Mouse (Mus musculus): ENCODE data around the gene Cxcl14. TPM values are rescaled to one million over a fixed set of nuclear protein-coding genes. Genes with fewer than 3 reads are reported as not detected.

Gene Cxcl14
- polyA plus RNA-seq, 1 experiment from 2014 or later, result 459 TPM

DNA sequence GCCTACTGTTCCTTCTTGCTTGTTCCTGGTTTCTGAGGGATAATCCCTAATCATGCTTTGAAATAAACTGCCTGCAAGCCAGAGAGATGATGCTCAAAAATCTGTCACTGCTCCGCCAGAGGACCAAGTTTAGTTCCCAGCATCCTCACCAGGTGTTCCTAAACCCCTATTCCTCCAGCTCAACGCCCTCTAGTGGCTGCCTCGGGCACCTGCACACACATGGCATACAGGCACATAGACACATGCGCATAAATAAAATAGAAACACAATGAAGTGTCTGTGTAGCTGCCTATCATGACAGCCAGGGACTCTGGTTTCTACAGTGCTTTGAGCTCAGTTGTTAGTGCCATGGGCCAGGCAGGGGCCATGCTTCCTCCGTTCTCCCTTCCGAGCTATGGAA, 6.4 kb downstream of the Cxcl14 start:
- no peaks in the 10 kb centered on the region for H3K9me3 ChIP-seq (replicated peaks)
- no peak for ATAC-seq (ENCODE audit: insufficient number of reproducible peaks, low FRiP score, low TSS enrichment, low read depth)
- no peak overlapping the region for H3K27ac ChIP-seq (replicated peaks)
- WGBS, result 73% methylated on average over 6 of the region's 6 CpGs
- H3K4me2 ChIP-seq (replicated peaks), result no peak overlapping the region
- H3K4me3 ChIP-seq (replicated peaks), result no peak overlapping the region
- peaks cover 29% of the 10 kb centered on the region for H3K4me1 ChIP-seq
- H3K27me3 ChIP-seq, result peaks cover 31% of the 10 kb centered on the region
- 0 out of 2 replicates have a peak, but pooled peaks cover 6% of the 10 kb centered on the region for H3K36me3 ChIP-seq
- H3K9ac ChIP-seq, result no peak overlapping the region

DNA sequence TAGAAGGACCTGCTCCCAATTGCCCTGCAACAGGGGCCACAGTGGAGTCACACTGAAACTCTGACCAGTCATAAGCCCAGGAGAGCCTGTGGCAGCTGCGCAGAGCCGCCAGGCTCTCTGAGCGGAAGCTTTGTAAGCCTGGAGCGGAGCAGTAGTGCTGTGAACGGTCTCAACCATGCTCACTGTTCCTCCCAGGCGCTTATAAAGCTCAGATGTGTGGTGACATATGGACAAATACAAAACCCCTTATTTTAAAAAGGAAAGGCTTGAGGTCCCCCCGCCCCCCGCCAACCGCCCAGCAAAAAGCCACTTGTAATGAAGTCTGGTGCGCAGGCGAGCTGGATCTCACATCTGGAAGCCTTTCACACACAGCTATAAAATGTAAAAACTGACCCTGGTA, 7.1 kb downstream of the Cxcl14 start:
- no peak overlapping the region for H3K4me3 ChIP-seq (replicated peaks)
- H3K4me2 ChIP-seq (replicated peaks), result no peak overlapping the region
- H3K9me3 ChIP-seq (replicated peaks), result no peaks in the 10 kb centered on the region
- peaks cover 21% of the 10 kb centered on the region for H3K4me1 ChIP-seq
- peaks cover 24% of the 10 kb centered on the region for H3K27me3 ChIP-seq
- no peak for ATAC-seq (ENCODE audit: insufficient number of reproducible peaks, low FRiP score, low TSS enrichment, low read depth)
- H3K36me3 ChIP-seq, result 0 out of 2 replicates have a peak, but pooled peaks cover 6% of the 10 kb centered on the region
- WGBS, result 38% methylated on average over 11 of the region's 11 CpGs
- H3K9ac ChIP-seq, result no peak overlapping the region
- 0 out of 2 replicates have a peak overlapping the region, but pooled peaks have one; percentile 17 for H3K27ac ChIP-seq (replicated peaks)

DNA sequence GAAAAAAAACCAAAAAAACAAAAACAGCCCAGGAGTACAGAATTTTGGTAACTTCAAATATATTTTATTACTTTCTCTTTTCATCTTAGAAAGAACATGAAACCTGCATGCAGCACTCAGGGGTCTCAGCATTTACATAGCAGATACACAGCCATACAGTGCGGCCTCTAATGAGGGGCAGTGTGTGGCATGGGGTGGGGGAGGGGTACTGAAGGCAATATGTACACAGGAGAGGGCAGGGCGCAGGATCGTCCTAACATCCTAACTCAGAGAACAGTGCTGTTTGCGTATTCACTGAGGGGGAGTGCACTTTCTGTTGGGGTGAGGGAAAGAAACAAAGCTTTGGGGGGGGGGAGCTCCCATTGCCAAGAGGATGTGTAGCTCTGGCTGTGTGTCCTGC, 7.8 kb downstream of the Cxcl14 start:
- 0 out of 2 replicates have a peak overlapping the region, but pooled peaks have one; percentile 17 for H3K27ac ChIP-seq (replicated peaks)
- 40% methylated on average over 4 of the region's 4 CpGs for WGBS
- no peak; the same call in 1 of the 2 replicates for ATAC-seq (ENCODE audit: insufficient number of reproducible peaks, low FRiP score, low TSS enrichment, low read depth)
- H3K4me3 ChIP-seq (replicated peaks), result no peak overlapping the region
- H3K9ac ChIP-seq, result no peak overlapping the region
- H3K36me3 ChIP-seq, result 0 out of 2 replicates have a peak, but pooled peaks cover 6% of the 10 kb centered on the region
- peaks cover 17% of the 10 kb centered on the region for H3K27me3 ChIP-seq
- peaks cover 15% of the 10 kb centered on the region for H3K4me1 ChIP-seq
- H3K9me3 ChIP-seq (replicated peaks), result no peaks in the 10 kb centered on the region
- H3K4me2 ChIP-seq (replicated peaks), result no peak overlapping the region

DNA sequence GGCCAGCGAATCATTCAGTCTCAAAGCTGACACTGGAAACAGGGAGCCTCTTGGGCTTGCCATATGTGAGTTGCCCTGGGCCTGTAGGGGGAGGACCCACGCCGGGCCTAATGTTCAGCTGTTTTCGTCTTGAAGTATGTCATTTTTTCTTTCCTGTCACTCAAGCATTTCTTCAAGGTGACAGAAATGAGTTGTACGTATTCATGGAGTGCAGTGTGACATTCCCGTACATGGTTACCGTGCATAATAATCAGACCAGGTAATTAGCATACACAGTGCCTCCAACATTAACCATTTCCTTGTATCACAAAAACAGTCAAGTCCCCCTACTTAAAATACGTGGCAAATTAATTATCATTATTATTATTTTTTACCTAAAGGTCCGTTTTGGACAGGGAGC, 9.3 kb downstream of the Cxcl14 start:
- ATAC-seq (ENCODE audit: insufficient number of reproducible peaks, low FRiP score, low TSS enrichment, low read depth), result no peak
- peaks cover 10% of the 10 kb centered on the region for H3K4me1 ChIP-seq
- 64% methylated on average over 9 of the region's 9 CpGs for WGBS

DNA sequence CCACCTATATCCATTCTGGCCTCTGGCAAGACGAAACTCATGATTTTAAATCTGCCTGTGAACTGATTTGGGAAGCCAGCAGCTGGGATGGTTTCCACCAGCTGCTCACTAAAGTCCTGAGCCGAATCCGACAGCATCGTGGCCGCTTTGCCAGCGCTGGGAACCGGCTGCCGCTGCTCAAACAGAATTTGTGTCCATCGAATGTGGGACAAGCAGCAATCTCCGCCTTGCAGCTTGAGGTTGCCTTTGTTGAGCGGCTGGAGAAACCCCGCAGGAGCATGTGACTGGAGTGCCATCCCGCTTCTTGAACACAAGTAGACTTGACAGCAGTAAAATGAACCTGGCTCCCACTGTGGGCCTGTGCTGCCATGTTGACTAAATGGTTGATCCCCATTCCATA, 13.0 kb downstream of the Cxcl14 start:
- ATAC-seq (ENCODE audit: insufficient number of reproducible peaks, low FRiP score, low TSS enrichment, low read depth), result no peak
- Histone ChIP-seq H3K4me2 (replicated peaks) (no peak overlapping the region), H3K27me3 (no peaks in the 10 kb centered on the region), H3K36me3 (no peaks in the 10 kb centered on the region), H3K4me3 (replicated peaks) (no peak overlapping the region), H3K9me3 (replicated peaks) (no peaks in the 10 kb centered on the region), H3K9ac (no peak overlapping the region), H3K27ac (replicated peaks) (no peak overlapping the region), H3K4me1 (0 out of 2 replicates have a peak, but pooled peaks cover 3% of the 10 kb centered on the region)
- WGBS, result 88% methylated on average over 13 of the region's 13 CpGs

More for the DNA sequence above, 9.3 kb downstream of the Cxcl14 start:
- H3K9me3 ChIP-seq (replicated peaks), result no peaks in the 10 kb centered on the region
- H3K36me3 ChIP-seq, result 0 out of 2 replicates have a peak, but pooled peaks cover 6% of the 10 kb centered on the region
- peaks cover 4% of the 10 kb centered on the region; the same call in 1 of the 2 replicates for H3K27me3 ChIP-seq
- H3K9ac ChIP-seq, result no peak overlapping the region
- no peak overlapping the region for H3K27ac ChIP-seq (replicated peaks)
- H3K4me2 ChIP-seq (replicated peaks), result no peak overlapping the region
- H3K4me3 ChIP-seq (replicated peaks), result no peak overlapping the region

DNA sequence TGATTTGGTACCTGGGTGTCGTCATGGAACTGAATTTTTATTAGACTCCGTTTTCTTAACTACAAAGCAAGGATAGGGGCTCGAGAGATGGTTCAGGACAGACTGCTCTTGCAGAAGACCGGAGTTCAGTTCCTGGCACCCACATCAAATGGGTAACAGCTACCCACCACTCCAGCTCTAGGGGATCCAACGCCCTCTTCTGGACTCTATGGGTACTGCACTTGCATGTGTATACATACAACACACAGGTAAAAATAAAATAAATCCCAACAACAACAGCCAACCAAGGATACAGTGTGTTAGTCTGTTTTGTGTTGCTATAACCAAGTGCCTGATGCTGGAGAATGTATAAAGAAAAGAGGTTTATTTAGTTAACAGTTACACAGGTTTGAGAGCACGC, 16.0 kb downstream of the Cxcl14 start:
- 77% methylated on average over 6 of the region's 6 CpGs for WGBS
- no peaks in the 10 kb centered on the region for H3K27me3 ChIP-seq

DNA sequence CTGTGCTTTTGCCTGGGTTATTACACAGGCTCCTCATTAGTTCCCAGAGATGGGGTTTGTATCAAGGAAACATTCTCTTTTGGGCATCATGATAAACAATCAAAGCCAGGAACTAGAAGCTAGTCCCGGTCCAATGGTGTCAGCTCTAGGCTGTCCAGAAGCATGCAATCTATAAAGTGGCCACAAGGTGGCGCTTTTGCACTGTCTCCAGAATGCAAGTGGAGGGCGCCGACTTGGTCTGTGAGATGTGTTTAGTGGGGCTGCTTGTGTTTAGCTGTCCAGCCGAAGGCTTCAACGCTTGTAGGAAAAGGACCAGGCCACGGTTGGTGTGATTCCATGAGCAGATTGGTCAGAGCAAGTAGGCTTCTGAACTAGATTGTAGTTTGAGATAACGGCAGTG, 16.9 kb downstream of the Cxcl14 start:
- Histone ChIP-seq H3K9ac (no peak overlapping the region), H3K27me3 (no peaks in the 10 kb centered on the region), H3K27ac (replicated peaks) (no peak overlapping the region), H3K4me3 (replicated peaks) (no peak overlapping the region), H3K9me3 (replicated peaks) (no peaks in the 10 kb centered on the region), H3K4me1 (no peaks in the 10 kb centered on the region), H3K4me2 (replicated peaks) (no peak overlapping the region), H3K36me3 (no peaks in the 10 kb centered on the region)
- peak; percentile 66; the same call in 1 of the 2 replicates for ATAC-seq (ENCODE audit: insufficient number of reproducible peaks, low FRiP score, low TSS enrichment, low read depth)
- WGBS, result 14% methylated on average over 8 of the region's 8 CpGs

More for the DNA sequence above, 16.0 kb downstream of the Cxcl14 start:
- Histone ChIP-seq H3K27ac (replicated peaks) (no peak overlapping the region), H3K9ac (no peak overlapping the region), H3K4me1 (no peaks in the 10 kb centered on the region), H3K4me3 (replicated peaks) (no peak overlapping the region), H3K4me2 (replicated peaks) (no peak overlapping the region), H3K9me3 (replicated peaks) (no peaks in the 10 kb centered on the region), H3K36me3 (no peaks in the 10 kb centered on the region)
- no peak for ATAC-seq (ENCODE audit: insufficient number of reproducible peaks, low FRiP score, low TSS enrichment, low read depth)

DNA sequence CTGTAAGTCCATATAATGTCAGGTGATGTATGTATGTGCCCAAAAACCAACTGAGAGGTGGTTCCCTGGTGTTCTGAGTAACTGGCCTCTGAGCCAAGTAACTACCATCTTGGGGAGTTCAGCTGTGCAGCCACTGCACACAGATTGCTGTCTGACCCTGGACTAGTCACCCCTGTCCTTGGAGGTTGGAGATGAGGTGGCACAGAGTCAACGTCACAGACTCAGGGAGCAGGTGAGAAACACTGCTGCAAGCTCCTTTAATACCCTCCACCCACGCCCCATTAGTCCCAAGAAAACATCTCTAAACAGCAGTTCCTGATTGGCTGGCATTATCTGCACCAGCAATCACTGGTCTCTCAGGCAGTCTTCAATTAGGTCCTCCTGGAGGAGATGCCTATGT, 21.2 kb downstream of the Cxcl14 start:
- H3K9me3 ChIP-seq (replicated peaks), result 0 out of 2 replicates have a peak, but pooled peaks cover 5% of the 10 kb centered on the region
- H3K4me3 ChIP-seq (replicated peaks), result no peak overlapping the region
- no peak overlapping the region for H3K9ac ChIP-seq
- no peak for ATAC-seq (ENCODE audit: insufficient number of reproducible peaks, low FRiP score, low TSS enrichment, low read depth)
- 54% methylated on average over 2 of the region's 2 CpGs for WGBS
- no peak overlapping the region for H3K4me2 ChIP-seq (replicated peaks)
- H3K27ac ChIP-seq (replicated peaks), result no peak overlapping the region
- H3K36me3 ChIP-seq, result no peaks in the 10 kb centered on the region
- H3K4me1 ChIP-seq, result no peaks in the 10 kb centered on the region
- H3K27me3 ChIP-seq, result no peaks in the 10 kb centered on the region

DNA sequence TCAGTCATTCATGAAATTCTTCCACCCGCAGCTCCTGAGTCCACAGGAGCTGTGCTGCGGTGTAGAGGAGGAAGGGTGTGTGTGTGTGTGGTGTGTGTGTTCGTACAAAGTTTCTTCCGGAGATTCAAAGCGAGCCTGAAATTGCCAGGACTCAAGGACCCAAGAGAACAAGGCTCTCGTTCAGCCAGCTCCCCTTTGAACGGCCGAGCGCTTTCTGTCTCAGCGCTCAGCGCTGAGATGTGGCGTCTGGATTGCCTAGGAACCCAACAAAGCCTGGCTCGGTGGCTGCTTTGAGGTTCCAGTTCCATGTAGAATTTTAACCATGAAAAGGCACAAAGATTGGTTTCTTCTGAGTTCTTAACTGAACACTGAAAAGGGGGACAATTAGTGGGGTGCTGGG, 26.2 kb downstream of the Cxcl14 start:
- 48% methylated on average over 13 of the region's 13 CpGs for WGBS
- Histone ChIP-seq H3K4me1 (no peaks in the 10 kb centered on the region), H3K36me3 (no peaks in the 10 kb centered on the region), H3K9me3 (replicated peaks) (0 out of 2 replicates have a peak, but pooled peaks cover 5% of the 10 kb centered on the region), H3K4me2 (replicated peaks) (no peak overlapping the region), H3K4me3 (replicated peaks) (no peak overlapping the region), H3K27me3 (peaks cover 8% of the 10 kb centered on the region), H3K27ac (replicated peaks) (no peak overlapping the region), H3K9ac (no peak overlapping the region)
- ATAC-seq (ENCODE audit: insufficient number of reproducible peaks, low FRiP score, low TSS enrichment, low read depth), result no peak

DNA sequence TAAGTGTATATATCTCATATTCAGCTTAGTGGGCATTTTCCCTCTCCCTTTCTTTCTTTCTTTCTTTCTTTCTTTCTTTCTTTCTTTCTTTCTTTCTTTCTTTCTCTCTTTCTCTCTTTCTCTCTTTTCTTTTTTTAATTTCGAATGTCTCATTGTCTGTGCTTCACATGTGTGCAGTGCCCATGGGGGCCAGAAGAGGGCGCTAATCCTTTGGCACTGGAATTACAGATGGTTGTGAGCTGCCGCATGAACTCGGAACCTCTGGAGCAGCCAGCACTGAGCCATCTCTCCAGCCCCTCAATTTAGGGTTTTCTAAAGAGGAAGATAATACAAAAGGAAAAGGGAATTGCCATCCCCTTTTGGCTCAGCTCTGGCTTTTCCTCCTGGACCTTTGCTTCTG, 29.0 kb downstream of the Cxcl14 start:
- H3K27me3 ChIP-seq, result peaks cover 17% of the 10 kb centered on the region
- no peak overlapping the region for H3K4me2 ChIP-seq (replicated peaks)
- no peak overlapping the region for H3K4me3 ChIP-seq (replicated peaks)
- 68% methylated on average over 4 of the region's 4 CpGs for WGBS
- no peak overlapping the region for H3K27ac ChIP-seq (replicated peaks)
- no peak for ATAC-seq (ENCODE audit: insufficient number of reproducible peaks, low FRiP score, low TSS enrichment, low read depth)
- no peaks in the 10 kb centered on the region for H3K4me1 ChIP-seq
- 0 out of 2 replicates have a peak, but pooled peaks cover 5% of the 10 kb centered on the region for H3K9me3 ChIP-seq (replicated peaks)
- no peaks in the 10 kb centered on the region for H3K36me3 ChIP-seq
- no peak overlapping the region for H3K9ac ChIP-seq

DNA sequence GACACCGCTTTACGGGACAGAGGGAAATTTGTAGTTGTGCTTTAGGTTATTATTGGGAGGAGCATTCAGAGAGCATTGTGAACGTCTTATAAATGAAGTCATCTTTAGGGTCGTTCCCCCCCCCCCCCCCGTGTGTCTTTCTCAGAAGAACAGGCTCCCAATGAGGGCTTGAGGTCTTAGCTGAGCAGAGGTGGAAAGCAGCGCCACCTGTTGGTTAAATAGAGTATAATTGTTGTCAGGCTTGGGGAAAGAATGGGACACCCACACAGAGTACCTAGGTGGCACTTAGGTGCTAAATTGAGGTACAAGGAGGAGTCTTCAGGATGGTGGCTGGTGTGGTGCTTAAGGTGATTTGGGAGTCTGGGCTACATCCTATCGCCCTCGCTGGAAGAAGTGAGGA, 29.9 kb downstream of the Cxcl14 start:
- no peak overlapping the region for H3K4me2 ChIP-seq (replicated peaks)
- no peak overlapping the region for H3K27ac ChIP-seq (replicated peaks)
- H3K4me3 ChIP-seq (replicated peaks), result no peak overlapping the region
- no peak overlapping the region for H3K9ac ChIP-seq
- ATAC-seq (ENCODE audit: insufficient number of reproducible peaks, low FRiP score, low TSS enrichment, low read depth), result no peak
- 0 out of 2 replicates have a peak, but pooled peaks cover 2% of the 10 kb centered on the region for H3K9me3 ChIP-seq (replicated peaks)
- no peaks in the 10 kb centered on the region for H3K4me1 ChIP-seq
- H3K36me3 ChIP-seq, result no peaks in the 10 kb centered on the region
- H3K27me3 ChIP-seq, result peaks cover 26% of the 10 kb centered on the region
- WGBS, result 31% methylated on average over 8 of the region's 8 CpGs

DNA sequence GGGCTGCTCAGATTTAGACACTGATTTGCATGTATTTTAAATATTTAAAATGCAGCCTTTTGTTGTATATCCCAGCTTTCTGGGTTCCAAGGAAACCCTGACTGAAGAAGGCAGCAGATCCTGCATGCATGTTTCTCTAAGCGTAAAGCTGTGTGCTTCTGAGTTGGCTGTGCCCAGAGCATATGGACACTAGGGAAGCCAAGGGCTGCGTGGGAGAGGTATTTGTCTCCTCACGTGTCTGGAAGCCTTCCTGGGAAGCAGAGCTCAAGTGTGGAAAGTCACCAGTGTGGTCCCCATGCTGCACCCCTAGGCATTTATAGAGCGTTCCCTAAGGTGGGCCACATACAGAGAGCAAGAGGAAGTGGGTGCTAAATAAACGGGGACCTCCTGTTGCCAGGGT, 30.7 kb downstream of the Cxcl14 start:
- H3K27ac ChIP-seq (replicated peaks), result no peak overlapping the region
- no peaks in the 10 kb centered on the region for H3K9me3 ChIP-seq (replicated peaks)
- H3K36me3 ChIP-seq, result no peaks in the 10 kb centered on the region
- H3K4me3 ChIP-seq (replicated peaks), result no peak overlapping the region
- peaks cover 34% of the 10 kb centered on the region for H3K27me3 ChIP-seq
- H3K4me2 ChIP-seq (replicated peaks), result no peak overlapping the region
- 0 out of 2 replicates have a peak, but pooled peaks cover under 1% of the 10 kb centered on the region for H3K4me1 ChIP-seq
- 59% methylated on average over 5 of the region's 5 CpGs for WGBS
- no peak overlapping the region for H3K9ac ChIP-seq
- ATAC-seq (ENCODE audit: insufficient number of reproducible peaks, low FRiP score, low TSS enrichment, low read depth), result no peak
